Mouse (Mus musculus) midbrain, embryonic 11.5 days (tissue): Measurements from ENCODE around the gene Agbl1. TPM values are rescaled to one million over a fixed set of nuclear protein-coding genes. Genes with fewer than 3 reads are reported as not detected.
"Not testable (repeated sequence)": the region's sequence is repeated elsewhere in the genome, so short reads cannot be mapped to it uniquely, and the experiment has no call there.

Experiments
- ATAC-seq: fragments of 200-750 bp; cut with Nextera tagmentation; 2 replicates; pipeline ENCODE4 v1.8.0; 2017; ENCODE audit warnings: moderate TSS enrichment, moderate library complexity; ENCODE audit not compliant: low FRiP score
- DNase-seq: peaks from one replicate; pipeline ENCODE4 v3.0.0; 2015; ENCODE audit warnings: low spot score; ENCODE audit errors: missing footprints
- H3K27ac ChIP-seq: fragments of 300-500 bp; sonication (generic); 2 replicates; pipeline ENCODE4 v1.5.1; 2014; ENCODE audit warnings: low read depth, low read length
- H3K27me3 ChIP-seq: fragments of 300-500 bp; sonication (generic); 2 replicates; pipeline ENCODE4 v1.6.1; 2014; ENCODE audit warnings: mild to moderate bottlenecking, low read length, moderate library complexity, mixed read lengths; ENCODE audit not compliant: control insufficient read depth, insufficient read depth
- H3K36me3 ChIP-seq: fragments of 300-500 bp; sonication (generic); 2 replicates; pipeline ENCODE4 v1.6.1; 2014; ENCODE audit warnings: mild to moderate bottlenecking, low read length, moderate library complexity, mixed read lengths; ENCODE audit not compliant: control insufficient read depth, insufficient read depth
- H3K4me1 ChIP-seq: fragments of 300-500 bp; sonication (generic); 2 replicates; pipeline ENCODE4 v1.6.1; 2014; ENCODE audit warnings: low read length; ENCODE audit not compliant: control insufficient read depth, insufficient read depth
- H3K4me2 ChIP-seq: fragments of 300-500 bp; sonication (generic); 2 replicates; pipeline ENCODE4 v1.6.1; 2014; ENCODE audit warnings: mild to moderate bottlenecking, moderate library complexity
- H3K4me3 ChIP-seq: fragments of 300-500 bp; sonication (generic); 2 replicates; pipeline ENCODE4 v1.5.1; 2014; ENCODE audit warnings: low read depth, low read length
- H3K9ac ChIP-seq: fragments of 300-500 bp; sonication (generic); 2 replicates; pipeline ENCODE4 v1.6.1; 2014; ENCODE audit warnings: low read length
- H3K9me3 ChIP-seq: fragments of 300-500 bp; sonication (generic); 2 replicates; pipeline ENCODE4 v1.6.1; 2016; ENCODE audit warnings: low read length; ENCODE audit not compliant: control insufficient read depth
- WGBS: fragments of 180-500 bp; shearing (Covaris S2); extraction: QIAGEN DNeasy Blood & Tissue Kit; methylation state at CpG from one replicate; pipeline ENCODE4 v1.1.7; 2014; 5-methylcytosine and 5-hydroxymethylcytosine counted together
- polyA plus RNA-seq: library from polyadenylated mRNA; unstranded; fragments of >200 nt; fragmentation: Nextera tagmentation; extraction: Ambion mirVana; gene quantifications from 2 replicates; pipeline ENCODE4 v1.2.1, GENCODE M21; 2014

The Agbl1 gene
- polyA plus RNA-seq, 1 experiment from 2014 or later = not detected

- H3K4me1 ChIP-seq, DNase-seq, H3K9me3 ChIP-seq, H3K27ac ChIP-seq, H3K4me2 ChIP-seq, H3K27me3 ChIP-seq, H3K4me3 ChIP-seq, H3K9ac ChIP-seq, ATAC-seq, H3K36me3 ChIP-seq: not testable (repeated sequence)
- WGBS = 96% methylated on average over 15 of the region's 18 CpGs
Observed at GRCm38 (mm10) chr7:76244839-76245238, 15.2 kb downstream of the Agbl1 start.

GRCm38 (mm10) chr7:76275061-76275460 is 45.4 kb downstream of the Agbl1 start:
- Histone ChIP-seq H3K4me1 (no peaks in the 10 kb centered on the region), H3K4me2 (no peak overlapping the region), H3K36me3 (no peaks in the 10 kb centered on the region), H3K9me3 (no peaks in the 10 kb centered on the region), H3K27ac (no peak overlapping the region), H3K4me3 (no peak overlapping the region), H3K9ac (no peak overlapping the region), H3K27me3 (no peaks in the 10 kb centered on the region)
- DNase-seq = no peak
- no peak for ATAC-seq

GRCm38 (mm10) chr7:76282831-76283230 is 53.1 kb downstream of the Agbl1 start:
- ATAC-seq = no peak
- no peaks in the 10 kb centered on the region for H3K9me3 ChIP-seq

GRCm38 (mm10) chr7:76287531-76287930 is 57.8 kb downstream of the Agbl1 start:
- H3K9me3 ChIP-seq = no peaks in the 10 kb centered on the region
- no peaks in the 10 kb centered on the region for H3K4me1 ChIP-seq
- H3K4me2 ChIP-seq = no peak overlapping the region
- no peaks in the 10 kb centered on the region for H3K36me3 ChIP-seq
- DNase-seq = no peak
- no peak overlapping the region for H3K4me3 ChIP-seq
- WGBS = 91% methylated on average over 3 of the region's 3 CpGs
- ATAC-seq = no peak
- H3K9ac ChIP-seq = no peak overlapping the region
- no peaks in the 10 kb centered on the region for H3K27me3 ChIP-seq
- H3K27ac ChIP-seq = no peak overlapping the region

More at GRCm38 (mm10) chr7:76282831-76283230, 53.1 kb downstream of the Agbl1 start:
- Histone ChIP-seq H3K4me1 (no peaks in the 10 kb centered on the region), H3K4me2 (no peak overlapping the region), H3K36me3 (no peaks in the 10 kb centered on the region), H3K27ac (no peak overlapping the region), H3K4me3 (no peak overlapping the region), H3K9ac (no peak overlapping the region), H3K27me3 (no peaks in the 10 kb centered on the region)
- 59% methylated on average over 2 of the region's 2 CpGs for WGBS
- DNase-seq = no peak

- ATAC-seq = no peak
- Histone ChIP-seq H3K27ac (no peak overlapping the region), H3K9ac (no peak overlapping the region), H3K4me3 (no peak overlapping the region), H3K4me2 (no peak overlapping the region), H3K36me3 (no peaks in the 10 kb centered on the region), H3K4me1 (no peaks in the 10 kb centered on the region), H3K27me3 (no peaks in the 10 kb centered on the region), H3K9me3 (no peaks in the 10 kb centered on the region)
- 85% methylated on average over 4 of the region's 4 CpGs for WGBS
- DNase-seq = no peak
Observed at GRCm38 (mm10) chr7:76321866-76322553, 92.3 kb downstream of the Agbl1 start.

- no peak overlapping the region for H3K9ac ChIP-seq
- ATAC-seq (no peak), DNase-seq (no peak)
- no peaks in the 10 kb centered on the region for H3K27me3 ChIP-seq
- no peak overlapping the region for H3K27ac ChIP-seq
- H3K4me1 ChIP-seq = no peaks in the 10 kb centered on the region
- no peak overlapping the region for H3K4me2 ChIP-seq
- no peak overlapping the region for H3K4me3 ChIP-seq
- 89% methylated on average over 2 of the region's 2 CpGs for WGBS
- H3K36me3 ChIP-seq = no peaks in the 10 kb centered on the region
- no peaks in the 10 kb centered on the region for H3K9me3 ChIP-seq
Observed at GRCm38 (mm10) chr7:76326091-76326490, 96.4 kb downstream of the Agbl1 start.

- no peaks in the 10 kb centered on the region for H3K4me1 ChIP-seq
- DNase-seq (no peak), ATAC-seq (no peak)
- no peaks in the 10 kb centered on the region for H3K27me3 ChIP-seq
- no peaks in the 10 kb centered on the region for H3K36me3 ChIP-seq
- H3K4me3 ChIP-seq = no peak overlapping the region
- no peak overlapping the region for H3K27ac ChIP-seq
- H3K9ac ChIP-seq = no peak overlapping the region
- WGBS = 96% methylated on average over 4 of the region's 4 CpGs
- no peaks in the 10 kb centered on the region for H3K9me3 ChIP-seq
- H3K4me2 ChIP-seq = no peak overlapping the region
Observed at GRCm38 (mm10) chr7:76339308-76339707, 109.6 kb downstream of the Agbl1 start.

GRCm38 (mm10) chr7:76341601-76342000 is 111.9 kb downstream of the Agbl1 start:
- Histone ChIP-seq H3K4me1 (no peaks in the 10 kb centered on the region), H3K36me3 (no peaks in the 10 kb centered on the region), H3K27me3 (no peaks in the 10 kb centered on the region), H3K27ac (no peak overlapping the region), H3K9me3 (no peaks in the 10 kb centered on the region), H3K9ac (no peak overlapping the region), H3K4me2 (no peak overlapping the region), H3K4me3 (no peak overlapping the region)
- ATAC-seq (no peak), DNase-seq (no peak)
- 83% methylated on average over 1 of the region's 1 CpGs for WGBS

GRCm38 (mm10) chr7:76353469-76353868 is 123.8 kb downstream of the Agbl1 start:
- 56% methylated on average over 10 of the region's 10 CpGs for WGBS
- Histone ChIP-seq H3K27ac (no peak overlapping the region), H3K27me3 (no peaks in the 10 kb centered on the region), H3K4me2 (no peak overlapping the region), H3K36me3 (no peaks in the 10 kb centered on the region), H3K9me3 (no peaks in the 10 kb centered on the region), H3K4me3 (no peak overlapping the region), H3K4me1 (no peaks in the 10 kb centered on the region), H3K9ac (no peak overlapping the region)
- DNase-seq = no peak
- no peak for ATAC-seq
